8 mouse cellular contexts compared by ENCODE assay signal in the genomic region with DNA sequence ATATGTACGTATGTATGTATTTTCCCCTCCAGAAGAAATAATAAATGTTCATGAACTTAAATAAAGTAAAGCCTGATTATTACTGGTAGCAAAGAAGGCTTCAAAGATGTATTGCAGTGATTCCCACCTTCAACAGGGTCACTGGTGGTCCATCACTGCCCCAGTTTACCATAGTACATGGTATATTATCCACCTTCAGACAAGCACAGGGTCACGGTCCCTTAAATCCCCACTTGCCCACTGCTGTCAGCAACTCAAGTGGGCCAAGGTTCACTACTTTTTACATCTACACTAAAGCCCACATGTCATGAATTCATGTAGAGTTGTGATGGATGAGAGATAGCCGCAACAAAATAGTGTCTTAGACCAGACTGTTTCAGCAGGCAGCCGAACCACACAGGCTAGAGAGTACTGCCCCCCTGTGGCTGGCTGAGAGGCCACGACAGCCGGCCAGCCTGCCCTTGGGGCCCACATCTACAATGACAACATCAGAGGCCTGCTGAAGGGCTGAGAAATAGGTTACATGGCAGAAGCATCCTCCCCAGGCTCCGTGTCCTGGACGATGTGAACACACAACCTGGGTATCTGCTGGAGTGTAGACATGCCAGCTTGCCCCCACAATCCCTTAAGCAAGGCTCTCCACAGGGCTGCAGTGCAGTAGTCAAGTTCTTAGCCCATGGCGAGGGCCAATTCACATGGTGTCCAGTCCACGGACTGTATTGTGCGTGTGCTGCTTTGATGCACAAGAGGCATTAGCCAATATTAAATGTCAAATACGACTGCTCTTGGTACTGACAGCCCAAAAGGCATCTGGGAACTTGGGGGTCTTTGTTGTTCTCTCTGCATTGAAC. TPM values are rescaled to one million over a fixed set of nuclear protein-coding genes. Genes with fewer than 3 reads are reported as not detected.
DNase-seq lines count a peak whose midpoint lies in the region; ATAC-seq and TF ChIP-seq lines count a peak whose summit lies in the region.

No protein-coding gene starts in this region.

- intact Hi-C loops in left cerebral cortex, postnatal 14 days (cut with DNase I): no loop called here

- H3K9ac ChIP-seq in intestine, embryonic 16.5 days (ENCODE audit: low read depth, low read length): no peak overlapping the region
- H3K9ac ChIP-seq in midbrain, embryonic 12.5 days (replicated peaks): no peak overlapping the region

- no peaks in the 10 kb centered on the region for H3K4me1 ChIP-seq in intestine, embryonic 16.5 days (ENCODE audit: control insufficient read depth, insufficient read depth, low read length)
- H3K4me1 ChIP-seq in midbrain, embryonic 12.5 days: no peaks in the 10 kb centered on the region
- H3K4me1 ChIP-seq in small intestine, adult 2 months (ENCODE audit: control insufficient read depth, insufficient read depth, insufficient read length, low read length): no peaks in the 10 kb centered on the region

- no peak overlapping the region for H3K27ac ChIP-seq in intestine, embryonic 16.5 days (ENCODE audit: low read length)
- no peak overlapping the region for H3K27ac ChIP-seq in midbrain, embryonic 12.5 days (replicated peaks)
- H3K27ac ChIP-seq in small intestine, adult 2 months (ENCODE audit: insufficient read depth, low read depth, low read length): no peak overlapping the region

- 52% methylated on average over 12 of the region's 12 CpGs for WGBS in intestine, embryonic 16.5 days
- 53% methylated on average over 12 of the region's 12 CpGs for whole genome bisulfite sequencing in midbrain, embryonic 12.5 days
- 54% methylated on average over 12 of the region's 12 CpGs for WGBS in small intestine, adult 2 months

- no peak overlapping the region for H3K4me2 ChIP-seq in intestine, embryonic 16.5 days (ENCODE audit: low read depth, low read length)
- H3K4me2 ChIP-seq in midbrain, embryonic 12.5 days (replicated peaks): no peak overlapping the region

- no peaks in the 10 kb centered on the region for H3K36me3 ChIP-seq in intestine, embryonic 16.5 days (ENCODE audit: control insufficient read depth, insufficient read depth, low read length)
- H3K36me3 ChIP-seq in midbrain, embryonic 12.5 days: no peaks in the 10 kb centered on the region
- H3K36me3 ChIP-seq in small intestine, adult 2 months (ENCODE audit: control insufficient read depth, insufficient read depth, low read length): no peaks in the 10 kb centered on the region

- H3K9me3 ChIP-seq in intestine, embryonic 16.5 days (ENCODE audit: control insufficient read depth, low read length): no peaks in the 10 kb centered on the region
- H3K9me3 ChIP-seq in midbrain, embryonic 12.5 days: no peaks in the 10 kb centered on the region

- TF ChIP-seq CTCF in small intestine, adult 2 months (IDR thresholded peaks at IDR 0.05; ENCODE audit: extremely low read depth, insufficient read length, insufficient replicate concordance, low read depth, low read length): peak; percentile 82

- no peaks in the 10 kb centered on the region for H3K27me3 ChIP-seq in intestine, embryonic 16.5 days (replicated peaks; ENCODE audit: control insufficient read depth, insufficient read depth, low read length)
- no peaks in the 10 kb centered on the region for H3K27me3 ChIP-seq in midbrain, embryonic 12.5 days
- no peaks in the 10 kb centered on the region for H3K27me3 ChIP-seq in small intestine, adult 2 months (ENCODE audit: control insufficient read depth, insufficient read depth, low read length)

- ATAC-seq in granulocyte monocyte progenitor cell, adult 5-6 weeks (replicated peaks; ENCODE audit: poor library complexity, severe bottlenecking): peak; percentile 67
- ATAC-seq in intestine, embryonic 16.5 days: peak; percentile 86
- peak; percentile 80; the same call in 1 of the 2 replicates for ATAC-seq in midbrain, embryonic 12.5 days (ENCODE audit: low FRiP score, low read depth)

- H3K4me3 ChIP-seq in intestine, embryonic 16.5 days (ENCODE audit: low read length): no peak overlapping the region
- no peak overlapping the region for H3K4me3 ChIP-seq in midbrain, embryonic 12.5 days
- no peak overlapping the region for H3K4me3 ChIP-seq in small intestine, adult 2 months (ENCODE audit: low read depth, low read length)

- no peak for TF ChIP-seq POLR2A in small intestine, adult 2 months (IDR thresholded peaks at IDR 0.05; ENCODE audit: low read depth, low read length)

- peak; percentile 92 for DNase-seq in adrenal gland, postnatal 10 days
- DNase-seq in embryo, embryonic 11 days: peak; percentile 82
- DNase-seq in left cerebral cortex, postnatal 14 days (ENCODE audit: low spot score in 2 of 2): peak; percentile 53 to 76
- no peak for DNase-seq in thymus, postnatal 0 days (ENCODE audit: low spot score)

RNA-seq across cellular contexts. Expression of a gene that starts 29.6 kb away (rescaled TPM):
- 100 to 1,000 TPM in 1 of 2 experiments, 10 to 100 TPM in 1; 97.0 to 117 TPM for total RNA-seq in adrenal gland, postnatal 10 days (2021)
- total RNA-seq in granulocyte monocyte progenitor cell, adult 5-6 weeks (2014; fragmentation: Nextera tagmentation): not detected in 2 replicates
- 0.05 and 1.2 TPM in 2 replicates for total RNA-seq in granulocyte monocyte progenitor cell, adult 5-6 weeks (2017)
- 17.4 and 19.4 TPM in 2 replicates for polyA plus RNA-seq in intestine, embryonic 16.5 days (2015; fragmentation: Nextera tagmentation; extraction: Ambion mirVana)
- total RNA-seq in left cerebral cortex, postnatal 14 days (2021): 100 to 1,000 TPM; 132 to 169 TPM
- polyA plus RNA-seq in midbrain, embryonic 12.5 days (2016; fragmentation: Nextera tagmentation; extraction: Ambion mirVana): 33.2 and 33.9 TPM in 2 replicates
- 4.6 and 13.2 TPM in 2 replicates for polyA plus RNA-seq in small intestine, adult 2 months (2012; rRNA removed)
- 2.6 and 2.8 TPM in 2 replicates for polyA plus RNA-seq in thymus, postnatal 0 days (2015; fragmentation: Nextera tagmentation; extraction: Ambion mirVana)
